Comparison of ENCODE assay signal across 8 mouse cellular contexts in genomic region chr12:90398564-90398963, GRCm38 (mm10).
DNase-seq lines count a peak whose midpoint lies in the region; ATAC-seq and TF ChIP-seq lines count a peak whose summit lies in the region.

No protein-coding gene starts in this region.

- no peaks in the 10 kb centered on the region for H3K36me3 ChIP-seq in heart, embryonic 10.5 days
- H3K36me3 ChIP-seq in lung, postnatal 0 days (ENCODE audit: insufficient read depth, low read length), result no peaks in the 10 kb centered on the region

- TF ChIP-seq EP300 in lung, postnatal 0 days (IDR thresholded peaks at IDR 0.05), result no peak

- no peak for ATAC-seq in lung, postnatal 0 days

- H3K4me3 ChIP-seq in heart, embryonic 10.5 days, result no peak overlapping the region
- H3K4me3 ChIP-seq in lung, postnatal 0 days (ENCODE audit: low read depth, low read length), result no peak overlapping the region

- no peaks in the 10 kb centered on the region for H3K4me1 ChIP-seq in heart, embryonic 10.5 days
- H3K4me1 ChIP-seq in lung, postnatal 0 days (ENCODE audit: insufficient read depth, low read depth, low read length), result no peaks in the 10 kb centered on the region

- peak; percentile 61 for TF ChIP-seq CTCF in lung, postnatal 0 days (IDR thresholded peaks at IDR 0.05)

- no peaks in the 10 kb centered on the region for H3K9me3 ChIP-seq in heart, embryonic 10.5 days
- H3K9me3 ChIP-seq in lung, postnatal 0 days (ENCODE audit: low read length), result no peaks in the 10 kb centered on the region

- H3K27me3 ChIP-seq in heart, embryonic 10.5 days (ENCODE audit: insufficient read depth, poor library complexity, severe bottlenecking), result no peaks in the 10 kb centered on the region
- no peaks in the 10 kb centered on the region for H3K27me3 ChIP-seq in lung, postnatal 0 days (replicated peaks; ENCODE audit: insufficient read depth, low read length)

- intact Hi-C loops in heart, postnatal 10 days (cut with DNase I), result loop anchor here (2.0 to 5.0 kb wide), 2 partner anchors 841 to 894 kb away; no protein-coding TSS in a partner anchor

- no peak overlapping the region for H3K27ac ChIP-seq in heart, embryonic 10.5 days
- H3K27ac ChIP-seq in lung, postnatal 0 days (ENCODE audit: low read length), result no peak overlapping the region

- H3K4me2 ChIP-seq in lung, postnatal 0 days (replicated peaks; ENCODE audit: low read depth, low read length), result no peak overlapping the region

- 77% methylated on average over 5 of the region's 5 CpGs for WGBS in heart, embryonic 10.5 days
- 72% methylated on average over 5 of the region's 5 CpGs for WGBS in lung, postnatal 0 days

- peak; percentile 23 to 37 for DNase-seq in heart, postnatal 10 days
- DNase-seq in heart, embryonic 10.5 days (ENCODE audit: low spot score), result no peak
- peak; percentile 15 to 21 for DNase-seq in right cerebral cortex, adult 2 months (ENCODE audit: low spot score in 2 of 2)
- DNase-seq in right cerebral cortex, postnatal 36 days (ENCODE audit: low spot score in 2 of 2), result no peak
- peak; percentile 69 for DNase-seq in cerebellum, adult 9-10 months
- DNase-seq in lung, postnatal 0 days (ENCODE audit: low spot score), result peak; percentile 16
- DNase-seq in ovary, adult 18-20 months (ENCODE audit: low spot score), result no peak
- no peak for DNase-seq in urinary bladder, postnatal 10 days (ENCODE audit: low spot score)

- H3K9ac ChIP-seq in lung, postnatal 0 days (replicated peaks; ENCODE audit: low read depth), result no peak overlapping the region

Comparison
In these comparisons a context has a peak if more than half of its experiments do, and no peak if none do; other contexts are left out.
1. DNase-seq: peak in heart, postnatal 10 days (2 of 2), right cerebral cortex, adult 2 months (2 of 2), cerebellum, adult 9-10 months (single experiment) and lung, postnatal 0 days (single experiment); none in heart, embryonic 10.5 days (single experiment), right cerebral cortex, postnatal 36 days (0 of 2), ovary, adult 18-20 months (single experiment) and urinary bladder, postnatal 10 days (single experiment).